Mouse (Mus musculus): ENCODE results near the gene Zdhhc4. TPM values are rescaled to one million over a fixed set of nuclear protein-coding genes. Genes with fewer than 3 reads are reported as not detected.
A peak's percentile ranks its signal among the peaks of the same experiment; 100 is the strongest.

The Zdhhc4 gene
- polyA plus RNA-seq, 2 experiments = 16.4 to 25.9 TPM

GRCm38 (mm10) chr5:143295330-143295729, 33.7 kb downstream of the Zdhhc4 start:
- Histone ChIP-seq H3K4me2 (ENCODE audit: low read depth) (no peak overlapping the region), H3K27me3 (ENCODE audit: control insufficient read depth, insufficient read depth, low read length) (peaks cover 35% of the 10 kb centered on the region), H3K36me3 (replicated peaks; ENCODE audit: control insufficient read depth, insufficient read depth, low read depth) (no peaks in the 10 kb centered on the region; the same call in 1 of the 2 replicates), H3K4me3 (ENCODE audit: insufficient read depth in 1 of 2, low read depth in 2 of 2, low read length in 2 of 2) (no peak overlapping the region), H3K4me1 (replicated peaks; ENCODE audit: control insufficient read depth in 2 of 2, insufficient read depth in 2 of 2, low read length in 1 of 2) (no peaks in the 10 kb centered on the region), H3K9ac (replicated peaks) (no peak overlapping the region), H3K9me3 (ENCODE audit: control insufficient read depth, low read length) (no peaks in the 10 kb centered on the region), H3K27ac (no peak overlapping the region)
- DNase-seq (ENCODE audit: low read depth in 3 of 3, low spot score in 3 of 3) (no peak), ATAC-seq (ENCODE audit: insufficient read depth) (no peak)
- TF ChIP-seq EP300 (IDR thresholded peaks at IDR 0.05; ENCODE audit: low read depth) (no peak), CTCF (IDR thresholded peaks at IDR 0.05; ENCODE audit: low read depth) (no peak)
- 89% methylated on average over 2 of the region's 2 CpGs for WGBS (ENCODE audit: insufficient replicate concordance)

- Histone ChIP-seq H3K9me3 (ENCODE audit: control insufficient read depth, low read length) (no peaks in the 10 kb centered on the region), H3K36me3 (replicated peaks; ENCODE audit: control insufficient read depth, insufficient read depth, low read depth) (no peaks in the 10 kb centered on the region), H3K27me3 (ENCODE audit: control insufficient read depth, insufficient read depth, low read length) (peaks cover 35% of the 10 kb centered on the region), H3K9ac (replicated peaks) (no peak overlapping the region), H3K4me3 (ENCODE audit: insufficient read depth in 1 of 2, low read depth in 2 of 2, low read length in 2 of 2) (no peak overlapping the region), H3K4me1 (replicated peaks; ENCODE audit: control insufficient read depth in 2 of 2, insufficient read depth in 2 of 2, low read length in 1 of 2) (no peaks in the 10 kb centered on the region), H3K4me2 (ENCODE audit: low read depth) (no peak overlapping the region), H3K27ac (no peak overlapping the region)
- DNase-seq (ENCODE audit: low read depth in 3 of 3, low spot score in 3 of 3) (no peak), ATAC-seq (ENCODE audit: insufficient read depth) (no peak)
- TF ChIP-seq EP300 (IDR thresholded peaks at IDR 0.05; ENCODE audit: low read depth) (no peak), CTCF (IDR thresholded peaks at IDR 0.05; ENCODE audit: low read depth) (peak; percentile 74)
- WGBS (ENCODE audit: insufficient replicate concordance) = 67% methylated on average over 3 of the region's 3 CpGs
Measured at GRCm38 (mm10) chr5:143294862-143295261, 34.2 kb downstream of the Zdhhc4 start.

GRCm38 (mm10) chr5:143293404-143293803, 35.7 kb downstream of the Zdhhc4 start, which contains the start of gene Zfp853:
Zfp853 (minus strand) TSS chr5:143293623.
- Histone ChIP-seq H3K27ac (no peak within 1 kb of the TSS), H3K4me2 (ENCODE audit: low read depth) (peak within 1 kb of the TSS; percentile 36), H3K36me3 (replicated peaks; ENCODE audit: control insufficient read depth, insufficient read depth, low read depth) (no peaks in the 10 kb centered on the region), H3K4me1 (replicated peaks; ENCODE audit: control insufficient read depth in 2 of 2, insufficient read depth in 2 of 2, low read length in 1 of 2) (no peaks in the 10 kb centered on the region), H3K27me3 (ENCODE audit: control insufficient read depth, insufficient read depth, low read length) (peaks cover 46% of the 10 kb centered on the region), H3K4me3 (ENCODE audit: insufficient read depth in 1 of 2, low read depth in 2 of 2, low read length in 2 of 2) (peak within 1 kb of the TSS in 1 of 2 experiments; percentile 23; a peak in 1 of 4 replicates), H3K9ac (replicated peaks) (no peak within 1 kb of the TSS), H3K9me3 (ENCODE audit: control insufficient read depth, low read length) (no peaks in the 10 kb centered on the region)
- no peak for DNase-seq (ENCODE audit: low read depth in 3 of 3, low spot score in 3 of 3)
- 6% methylated on average over 33 of the region's 38 CpGs for WGBS (ENCODE audit: insufficient replicate concordance)
- TF ChIP-seq CTCF (IDR thresholded peaks at IDR 0.05; ENCODE audit: low read depth) (no peak), EP300 (IDR thresholded peaks at IDR 0.05; ENCODE audit: low read depth) (no peak)
- no peak for ATAC-seq (ENCODE audit: insufficient read depth)

- WGBS (ENCODE audit: insufficient replicate concordance) = 5% methylated on average over 18 of the region's 19 CpGs
- peak overlapping the region in 1 of 2 experiments; percentile 10; a peak in 1 of 4 replicates for H3K4me3 ChIP-seq (ENCODE audit: insufficient read depth in 1 of 2, low read depth in 2 of 2, low read length in 2 of 2)
- no peak for ATAC-seq (ENCODE audit: insufficient read depth)
- TF ChIP-seq CTCF (IDR thresholded peaks at IDR 0.05; ENCODE audit: low read depth) (no peak), EP300 (IDR thresholded peaks at IDR 0.05; ENCODE audit: low read depth) (no peak)
- no peak overlapping the region for H3K9ac ChIP-seq (replicated peaks)
- no peak for DNase-seq (ENCODE audit: low read depth in 3 of 3, low spot score in 3 of 3)
- H3K36me3 ChIP-seq (replicated peaks; ENCODE audit: control insufficient read depth, insufficient read depth, low read depth) = no peaks in the 10 kb centered on the region
- H3K4me1 ChIP-seq (replicated peaks; ENCODE audit: control insufficient read depth in 2 of 2, insufficient read depth in 2 of 2, low read length in 1 of 2) = no peaks in the 10 kb centered on the region
- no peaks in the 10 kb centered on the region for H3K9me3 ChIP-seq (ENCODE audit: control insufficient read depth, low read length)
- H3K4me2 ChIP-seq (ENCODE audit: low read depth) = peak overlapping the region; percentile 36
- no peak overlapping the region for H3K27ac ChIP-seq
- peaks cover 52% of the 10 kb centered on the region for H3K27me3 ChIP-seq (ENCODE audit: control insufficient read depth, insufficient read depth, low read length)
Measured at GRCm38 (mm10) chr5:143292879-143293278, 36.2 kb downstream of the Zdhhc4 start.

- no peak overlapping the region for H3K27ac ChIP-seq
- H3K9me3 ChIP-seq (ENCODE audit: control insufficient read depth, low read length) = no peaks in the 10 kb centered on the region
- H3K9ac ChIP-seq (replicated peaks) = no peak overlapping the region
- no peaks in the 10 kb centered on the region for H3K36me3 ChIP-seq (replicated peaks; ENCODE audit: control insufficient read depth, insufficient read depth, low read depth)
- no peaks in the 10 kb centered on the region for H3K4me1 ChIP-seq (replicated peaks; ENCODE audit: control insufficient read depth in 2 of 2, insufficient read depth in 2 of 2, low read length in 1 of 2)
- H3K4me2 ChIP-seq (ENCODE audit: low read depth) = no peak overlapping the region
- no peak overlapping the region for H3K4me3 ChIP-seq (ENCODE audit: insufficient read depth in 1 of 2, low read depth in 2 of 2, low read length in 2 of 2)
- 60% methylated on average over 9 of the region's 9 CpGs for WGBS (ENCODE audit: insufficient replicate concordance)
- DNase-seq (ENCODE audit: low read depth in 3 of 3, low spot score in 3 of 3) (no peak), ATAC-seq (ENCODE audit: insufficient read depth) (no peak)
- H3K27me3 ChIP-seq (ENCODE audit: control insufficient read depth, insufficient read depth, low read length) = peaks cover 60% of the 10 kb centered on the region
- TF ChIP-seq CTCF (IDR thresholded peaks at IDR 0.05; ENCODE audit: low read depth) (no peak), EP300 (IDR thresholded peaks at IDR 0.05; ENCODE audit: low read depth) (no peak)
Measured at GRCm38 (mm10) chr5:143289299-143289698, 39.8 kb downstream of the Zdhhc4 start.

Measured in liver, embryonic 14.5 days (tissue).